Mouse (Mus musculus) thymus, postnatal 10 days (tissue): ENCODE measurements around the gene Gnl2.

Experiments used
- DNase-seq, 2 experiments: peaks; one replicate each; pipeline ENCODE4 v3.0.0; 2021; ENCODE audit warnings: low spot score in 2 of 2

Gene Gnl2

DNA sequence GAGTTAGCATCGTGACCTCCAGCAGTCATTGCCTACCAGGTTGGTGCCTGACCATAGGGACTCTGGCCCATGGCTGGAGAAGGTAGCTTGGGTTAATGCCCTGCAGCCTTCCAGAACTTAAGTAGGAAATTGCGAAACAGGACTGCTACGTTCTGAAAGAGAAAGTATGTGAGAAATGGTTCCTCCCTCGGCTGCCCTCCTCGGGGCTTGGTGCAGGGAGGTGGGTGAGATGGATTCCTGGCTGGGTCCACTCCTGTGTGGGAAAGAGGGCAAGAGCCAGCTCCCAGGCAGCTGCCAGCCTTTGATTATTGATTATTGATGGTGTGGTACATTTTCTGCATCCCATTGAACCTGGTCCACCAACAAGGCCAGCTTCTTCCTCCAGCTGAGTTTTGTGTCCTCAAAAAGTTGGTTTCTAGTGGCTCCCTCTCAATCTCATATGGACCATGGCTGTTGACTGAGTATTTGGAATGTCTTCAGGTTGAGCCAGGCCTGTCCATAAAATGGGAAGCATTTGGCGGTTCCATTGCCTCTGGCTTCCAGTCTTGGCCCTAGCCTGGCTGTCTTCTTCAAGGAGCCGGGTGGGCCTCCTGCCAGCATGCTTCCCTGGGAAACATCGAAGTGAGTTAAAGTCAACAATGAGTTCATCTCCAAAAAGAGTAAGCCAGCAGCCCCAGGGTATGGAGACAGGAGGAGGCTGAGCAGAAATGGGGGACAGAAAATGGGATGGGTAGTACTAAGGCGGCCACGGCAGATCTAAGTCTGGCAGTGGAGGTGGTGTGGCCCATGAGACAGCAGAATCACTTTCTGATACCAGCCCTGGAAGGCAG, at the start of gene Gnl2:
Gnl2 (plus strand) TSS at position 780 of the 830 bp plus-strand sequence.
- DNase-seq = no peak

DNA sequence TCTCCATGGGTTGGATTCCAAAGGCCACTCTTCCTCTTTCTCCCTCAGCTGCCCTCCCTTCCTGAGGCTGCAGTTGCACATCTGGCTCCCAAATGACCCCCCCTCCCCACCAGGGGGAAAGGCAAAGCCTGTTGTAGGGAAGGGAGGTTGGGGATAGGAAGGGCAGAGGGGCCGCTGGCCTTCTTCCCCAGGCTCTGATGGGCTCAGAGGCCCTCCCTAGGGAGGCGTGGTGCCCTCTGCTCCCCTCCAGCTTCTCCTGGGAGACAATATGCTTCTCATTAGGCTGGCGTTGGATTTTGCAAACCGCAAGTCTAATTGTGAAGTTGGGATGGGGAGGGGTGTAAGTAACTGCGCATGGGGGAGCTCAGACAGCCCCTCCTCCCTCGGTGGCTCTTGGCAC, 47.7 kb upstream of the Gnl2 start:
- DNase-seq = no peak

DNA sequence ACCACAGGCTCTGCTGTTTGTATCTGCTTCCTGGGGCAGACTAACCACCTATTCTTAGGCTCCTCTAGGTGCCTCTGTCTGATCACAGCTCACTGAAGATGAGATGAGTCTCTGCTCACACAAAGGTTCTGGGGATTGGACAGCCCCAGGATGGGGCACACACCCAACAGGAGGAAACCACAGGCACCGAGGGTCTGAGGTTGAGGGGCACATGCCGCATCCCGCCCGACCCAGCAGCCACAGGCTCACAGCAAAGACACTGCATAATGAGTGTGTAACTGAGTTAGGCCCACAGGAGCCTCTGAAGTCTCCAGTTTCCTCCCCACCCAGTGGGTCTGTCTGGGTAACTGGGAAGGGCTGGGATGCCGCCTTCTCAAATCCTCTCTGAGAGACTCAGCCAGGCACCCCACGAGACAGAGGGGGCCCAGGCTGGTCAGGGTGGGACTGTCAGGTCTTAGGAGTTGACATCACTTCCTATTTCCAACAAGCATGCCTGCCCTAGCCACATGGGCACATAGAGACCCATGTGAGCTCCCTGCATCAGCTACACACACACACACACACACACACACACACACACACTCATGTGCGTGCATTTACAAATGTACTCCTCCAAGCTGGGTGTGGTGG, 47.1 kb upstream of the Gnl2 start:
- DNase-seq = no peak

DNA sequence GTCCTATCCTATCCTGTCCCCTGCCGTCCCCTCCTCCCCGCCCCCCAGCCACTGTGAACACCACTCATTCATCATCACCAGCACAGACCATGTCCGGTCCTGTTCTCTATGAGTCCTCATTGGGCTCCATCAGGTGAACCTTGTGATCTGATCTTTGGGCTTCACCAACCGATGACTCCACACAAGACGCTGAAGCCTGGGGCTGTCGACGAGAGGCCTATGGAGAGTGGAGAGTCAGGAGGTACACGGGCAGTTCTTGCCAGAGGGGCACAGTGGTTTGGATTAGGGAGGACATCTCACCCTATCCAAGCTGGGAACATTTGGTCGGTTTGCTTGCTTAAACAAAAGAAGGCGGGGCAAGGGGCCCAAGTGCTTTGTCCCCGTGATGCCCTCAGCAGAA, 46.2 kb upstream of the Gnl2 start:
- no peak for DNase-seq

DNA sequence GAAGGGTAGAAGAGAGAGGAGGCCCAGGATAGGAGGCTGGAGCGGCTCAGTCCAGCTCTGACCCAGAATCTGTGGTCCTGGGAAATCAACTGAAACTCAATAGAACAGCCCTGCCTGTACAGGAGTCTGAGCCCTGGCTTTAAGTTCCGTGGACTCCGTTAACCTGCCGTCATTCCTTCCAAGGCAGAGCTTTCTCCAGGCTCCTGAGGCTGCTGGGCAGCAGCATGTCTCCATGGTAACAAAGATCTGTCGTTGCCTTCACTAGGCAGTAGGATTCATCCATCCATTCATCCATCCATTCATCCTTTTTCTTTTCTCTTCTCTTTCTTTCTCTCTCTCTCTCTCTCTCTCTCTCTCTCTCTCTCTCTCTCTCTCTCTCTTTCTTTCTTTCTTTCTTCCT, 45.7 kb upstream of the Gnl2 start:
- no peak for DNase-seq

DNA sequence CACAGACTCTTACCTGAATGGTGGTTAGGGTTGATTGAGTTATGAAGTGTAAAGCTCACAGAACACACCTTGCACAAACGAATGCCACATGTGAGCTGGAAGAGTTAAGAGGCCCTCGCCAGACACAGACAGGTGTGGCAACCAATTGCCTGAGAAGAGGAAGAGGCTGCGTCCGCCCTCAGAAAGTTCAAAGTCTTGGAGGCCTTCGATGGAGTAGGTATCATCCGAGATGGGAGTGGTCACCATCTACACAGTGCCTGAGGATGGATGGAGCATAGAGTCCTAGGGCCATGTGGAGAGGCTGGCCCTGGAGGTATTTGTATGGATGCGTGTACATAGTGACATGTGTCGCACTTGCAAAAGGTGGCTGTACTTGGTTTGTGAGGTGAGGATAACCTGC, 45.3 kb upstream of the Gnl2 start:
- DNase-seq = no peak

DNA sequence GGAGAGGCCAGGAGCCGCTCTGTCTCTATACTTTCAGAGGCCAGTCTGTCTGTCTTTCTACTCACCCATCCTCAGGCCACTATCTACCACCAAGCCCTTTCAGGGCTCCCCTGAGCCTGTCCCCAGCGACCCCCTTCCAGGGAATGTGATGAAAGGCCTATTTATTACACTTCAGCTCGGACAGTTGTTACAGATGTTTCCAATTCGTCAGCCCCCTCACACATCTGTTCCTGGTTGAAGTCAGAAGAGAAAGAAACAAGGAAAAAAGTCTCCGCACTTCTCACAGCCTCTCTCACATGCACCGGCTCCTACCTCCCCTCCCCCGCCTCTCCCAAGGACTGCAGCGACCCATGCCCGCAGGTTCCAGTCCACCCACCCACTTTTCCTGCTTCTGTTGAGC, 44.1 kb upstream of the Gnl2 start:
- no peak for DNase-seq

DNA sequence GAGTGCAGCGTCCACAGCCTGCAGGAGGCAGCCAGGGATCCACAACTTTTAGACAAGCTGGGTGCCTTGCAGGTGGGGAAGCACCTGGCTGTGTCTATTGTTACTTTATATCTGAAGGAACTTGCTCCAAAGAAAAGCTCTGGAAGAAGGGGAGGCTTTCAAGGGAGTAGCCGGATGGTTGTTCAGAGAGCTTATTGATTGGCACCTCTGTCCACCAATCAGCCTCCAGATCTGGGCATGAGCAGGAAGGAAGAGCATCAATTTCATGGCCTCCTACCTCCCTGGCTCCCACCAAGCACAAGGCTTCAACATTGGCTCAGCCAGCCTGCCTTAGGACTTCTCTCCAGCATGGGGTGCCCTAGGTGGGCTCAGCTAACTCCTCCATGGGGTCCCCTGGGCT, 43.1 kb upstream of the Gnl2 start:
- DNase-seq = no peak

DNA sequence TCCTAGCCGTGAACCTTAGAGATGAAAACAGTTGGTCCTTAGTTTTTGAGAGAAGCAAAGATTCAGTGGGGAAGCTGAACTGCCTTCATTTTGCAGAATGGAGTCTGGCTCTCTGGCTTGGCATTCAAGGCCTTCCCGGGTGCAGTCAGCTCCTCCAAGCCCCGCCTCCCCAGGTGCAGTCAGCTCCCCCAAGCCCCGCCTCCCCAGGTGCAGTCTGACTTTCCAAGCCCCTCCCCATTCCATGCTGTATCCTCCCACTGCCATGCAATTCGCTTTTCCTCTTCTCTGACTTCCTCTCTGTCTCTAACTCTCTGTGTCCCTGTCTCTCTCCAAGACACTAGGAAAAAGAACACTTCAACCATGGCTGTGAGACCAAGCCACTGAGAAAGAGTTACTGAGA, 38.2 kb upstream of the Gnl2 start:
- DNase-seq = no peak

DNA sequence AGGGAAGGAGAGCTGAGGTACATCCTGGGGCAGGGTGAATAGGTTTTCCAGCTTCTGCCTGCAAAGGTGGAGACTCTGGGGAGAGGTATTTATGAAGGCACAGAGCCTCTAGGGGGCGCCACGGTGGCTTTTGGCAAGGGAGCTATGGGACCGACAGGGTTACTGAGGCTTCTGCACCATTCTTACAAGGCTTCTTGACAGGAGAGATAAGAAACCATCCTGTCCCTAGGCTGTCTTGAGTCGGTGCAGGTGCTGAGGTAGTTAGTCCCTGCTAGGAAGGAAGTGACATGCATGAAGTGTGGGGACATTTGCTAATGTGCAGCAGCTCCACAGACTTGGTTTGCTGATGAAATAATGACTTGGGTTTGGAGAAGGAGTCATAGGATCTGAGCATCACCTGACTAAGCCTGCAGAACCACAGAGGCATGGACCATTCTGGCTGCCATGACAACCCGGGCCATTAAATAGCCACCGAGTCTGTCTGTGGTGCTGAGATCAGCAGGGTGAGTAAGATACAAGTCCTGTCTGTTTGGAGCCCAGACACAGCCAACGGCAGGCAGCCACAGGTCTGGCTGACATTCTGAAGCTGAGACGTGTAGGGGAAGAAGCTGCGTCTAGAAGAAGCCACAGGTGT, 32.4 kb upstream of the Gnl2 start:
- DNase-seq = peak in 1 of 2 experiments; percentile 51

DNA sequence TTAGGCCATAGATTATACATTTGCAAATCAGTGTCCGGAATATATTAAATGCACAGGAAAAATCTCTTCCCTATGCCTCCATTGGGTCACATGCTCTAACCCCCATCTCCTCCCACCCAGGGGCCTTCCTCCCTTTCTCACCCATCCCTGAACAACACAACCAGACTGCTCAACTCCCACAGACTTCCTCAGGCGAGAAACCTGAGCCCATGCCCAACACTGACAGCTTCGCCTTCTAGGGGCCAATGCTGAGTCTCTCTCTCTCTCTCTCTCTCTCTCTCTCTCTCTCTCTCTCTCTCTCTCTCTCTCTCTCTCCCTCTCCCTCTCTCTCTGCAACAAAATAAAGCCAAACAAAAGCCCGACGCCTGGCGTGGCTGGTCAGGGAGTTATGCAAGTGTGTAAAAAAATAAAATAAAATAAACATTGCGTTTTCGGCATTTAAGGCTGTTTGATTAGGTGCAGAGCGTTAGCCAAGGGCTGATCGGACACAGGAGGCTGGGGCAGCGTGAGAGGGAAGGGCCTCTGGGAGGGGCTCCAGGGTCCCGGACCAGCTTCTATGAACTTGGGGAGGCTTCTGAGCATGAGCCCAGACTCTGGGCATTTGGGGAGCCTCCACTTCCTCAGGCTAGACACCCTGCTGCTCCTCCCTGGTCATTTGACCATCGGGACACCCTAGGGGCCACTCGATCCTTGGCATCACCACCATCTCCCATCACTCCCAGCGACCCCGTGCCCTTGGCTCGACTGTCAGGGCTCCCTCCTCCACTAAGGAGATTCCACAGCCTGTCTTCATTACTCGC, 31.3 kb upstream of the Gnl2 start:
- no peak for DNase-seq

DNA sequence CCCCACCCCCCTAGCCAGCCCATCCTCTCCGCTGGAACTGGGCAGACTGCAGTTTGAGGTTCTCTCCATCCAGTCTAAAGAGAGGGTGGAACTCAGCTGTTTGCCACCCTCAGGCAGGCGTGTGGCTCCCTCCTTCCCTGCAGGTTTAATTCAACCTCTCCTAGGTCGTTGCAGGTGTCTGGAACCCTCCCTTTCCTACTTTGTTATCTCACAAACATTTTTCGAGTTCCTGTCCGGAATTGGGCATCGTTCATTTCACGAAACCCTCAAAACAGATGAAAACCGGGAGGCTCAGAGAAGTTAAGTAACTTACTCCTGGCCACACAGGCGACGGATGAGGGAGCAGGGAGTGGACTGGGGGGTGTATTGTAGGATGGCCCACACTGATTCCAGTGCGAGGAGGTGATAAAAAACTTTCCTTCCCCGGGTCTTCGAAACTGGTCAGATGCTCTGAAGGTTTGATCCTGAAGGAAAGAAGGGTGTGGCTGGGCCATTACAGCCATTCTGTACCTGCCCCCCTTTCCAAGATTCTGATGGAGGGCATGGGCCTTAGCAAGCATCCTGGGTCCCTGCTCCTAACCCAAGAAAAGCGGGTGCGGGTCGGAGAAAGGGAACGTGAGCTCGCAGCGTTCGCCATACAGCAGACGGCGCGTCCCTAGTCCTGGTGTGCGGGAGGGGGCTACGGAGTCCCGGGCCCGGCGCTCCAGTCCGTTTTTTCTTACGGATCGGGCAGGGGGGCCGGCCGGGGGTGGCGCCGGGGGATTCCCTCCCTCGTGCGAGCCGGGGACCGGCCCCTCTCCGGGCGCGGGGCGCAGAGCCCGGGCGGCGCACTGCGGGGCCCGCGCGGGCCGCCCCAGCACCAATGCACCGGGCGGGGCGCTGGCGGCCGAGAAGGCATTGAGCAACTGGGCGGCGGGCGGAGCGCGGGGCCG, 30.4 kb upstream of the Gnl2 start, which contains the start of gene Rspo1:
Rspo1 (plus strand) TSS at position 760 of the 932 bp plus-strand sequence.
- no peak for DNase-seq

DNA sequence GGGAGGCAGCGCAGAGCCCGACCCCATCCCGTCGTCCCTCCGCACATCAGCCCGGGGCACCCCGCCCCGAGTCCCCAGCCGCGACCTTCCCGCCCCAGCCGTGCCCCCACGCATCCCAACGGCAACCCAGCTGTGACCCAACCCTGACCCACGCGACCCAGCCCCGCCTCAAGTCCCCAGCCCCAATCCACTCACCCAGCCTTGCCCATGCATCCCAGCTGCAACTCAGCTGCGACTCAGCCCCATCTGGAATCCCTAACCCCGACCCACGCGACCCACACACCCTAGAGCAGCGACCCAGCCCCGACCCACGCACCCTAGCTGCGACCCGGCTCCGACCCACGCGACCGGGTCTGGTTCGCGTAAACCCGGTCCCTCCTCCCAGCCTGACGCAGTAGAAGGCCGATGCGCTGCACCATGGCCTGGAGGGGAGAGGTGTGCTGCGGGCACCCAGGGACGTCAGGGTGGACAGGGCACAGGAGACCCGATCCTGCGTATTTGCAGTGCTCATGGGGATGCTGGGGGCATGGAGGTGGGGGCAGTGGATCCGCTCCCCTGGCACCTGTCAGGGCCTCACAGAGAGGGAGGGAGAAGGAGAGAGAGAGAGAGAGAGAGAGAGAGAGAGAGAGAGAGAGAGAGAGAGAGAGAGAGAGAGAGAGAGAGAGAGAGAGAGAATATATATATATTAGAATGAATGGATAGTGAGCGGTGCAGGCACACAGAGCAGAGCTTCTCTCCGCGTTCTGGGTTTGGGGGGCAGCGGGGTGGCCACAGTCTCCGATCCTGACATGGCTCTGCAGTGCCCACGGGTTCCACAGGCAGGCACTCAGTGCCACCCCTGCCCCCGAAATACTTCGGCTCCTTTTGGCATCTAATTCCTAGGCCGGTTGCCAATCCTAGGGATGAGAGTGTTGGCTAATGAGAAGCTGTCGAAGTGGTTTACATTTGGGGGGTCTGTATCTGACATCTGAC, 29.4 kb upstream of the Gnl2 start:
- no peak for DNase-seq

DNA sequence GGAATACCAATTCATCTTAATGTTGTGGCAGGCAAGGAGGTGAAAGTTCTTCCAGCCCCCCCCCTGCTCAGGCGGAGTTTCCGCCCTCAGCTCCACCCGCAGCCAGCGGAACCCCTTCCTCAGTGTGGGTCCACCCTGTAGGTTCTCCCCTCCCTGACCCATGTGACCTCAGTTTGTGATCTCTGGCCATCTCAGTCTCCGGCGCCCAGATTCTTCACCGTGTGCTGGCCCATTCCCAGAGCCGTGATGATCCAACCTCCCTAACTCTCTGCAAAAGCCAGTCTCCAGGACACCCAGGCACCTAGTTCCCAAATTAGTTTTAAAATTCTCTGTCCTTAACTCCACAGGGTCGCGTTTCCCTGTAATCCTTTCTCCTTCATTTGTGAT, 28.7 kb upstream of the Gnl2 start:
- DNase-seq = no peak

DNA sequence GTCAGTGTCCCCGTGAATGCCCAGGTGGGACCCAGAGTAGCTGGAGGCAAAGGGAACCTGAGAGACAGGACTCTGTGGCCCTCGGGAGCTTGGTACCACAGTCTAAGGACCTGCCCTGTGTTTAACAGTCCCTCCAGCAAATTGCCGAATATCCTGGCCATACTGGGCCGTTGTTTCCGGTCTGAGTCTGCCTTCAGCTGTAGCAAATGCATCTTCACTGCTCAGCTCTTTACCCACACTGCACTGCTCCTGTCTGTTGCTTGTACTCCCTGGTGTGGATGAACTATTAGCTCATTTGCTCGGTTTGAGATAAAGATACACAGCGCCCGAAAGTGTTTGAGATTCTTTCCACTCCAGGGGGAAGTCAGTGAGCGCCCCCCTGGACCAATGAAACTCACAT, 28.0 kb upstream of the Gnl2 start:
- DNase-seq = no peak

DNA sequence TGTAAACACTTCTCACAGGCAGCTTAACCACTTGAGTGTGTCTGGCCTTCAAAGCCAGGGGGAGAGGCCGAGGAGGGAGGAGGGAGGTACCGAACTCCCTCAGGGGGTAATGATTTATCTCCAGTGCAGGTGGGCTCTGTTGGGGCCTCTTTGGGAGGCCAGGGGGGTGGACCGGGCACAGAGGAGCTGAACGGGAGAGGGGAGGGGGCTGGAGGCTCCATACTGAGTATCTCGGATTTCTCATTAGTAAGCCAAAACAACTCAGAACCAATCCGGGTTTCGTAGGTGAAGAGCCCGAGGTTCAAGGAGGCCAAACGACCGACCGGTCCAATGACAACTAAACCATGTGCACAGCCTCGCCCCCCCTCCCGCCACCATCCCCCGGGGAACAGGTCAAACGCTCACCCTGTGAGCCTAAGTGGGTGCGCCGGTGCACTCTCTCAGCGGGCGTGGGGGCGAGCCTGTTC, 26.6 kb upstream of the Gnl2 start:
- no peak for DNase-seq

DNA sequence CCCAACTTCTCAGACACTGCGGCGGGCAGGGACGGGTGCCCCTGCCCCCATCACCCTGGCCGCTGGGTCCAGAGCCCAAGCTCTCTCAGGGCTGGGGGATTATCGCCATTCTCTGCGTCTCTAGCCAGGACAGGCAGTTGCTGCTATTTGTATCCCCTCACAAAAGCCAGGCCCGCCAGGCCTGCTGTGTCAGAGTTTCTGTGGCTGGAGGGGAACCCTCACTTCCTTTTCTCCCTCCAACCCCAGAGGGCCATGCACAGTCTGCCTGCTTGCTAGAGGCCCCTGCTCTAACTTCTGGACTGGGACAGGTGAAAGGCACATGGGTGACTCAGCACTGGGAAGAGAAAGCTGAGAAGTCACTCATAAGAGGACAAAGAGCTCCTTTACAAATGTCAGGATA, 26.1 kb upstream of the Gnl2 start:
- no peak for DNase-seq

DNA sequence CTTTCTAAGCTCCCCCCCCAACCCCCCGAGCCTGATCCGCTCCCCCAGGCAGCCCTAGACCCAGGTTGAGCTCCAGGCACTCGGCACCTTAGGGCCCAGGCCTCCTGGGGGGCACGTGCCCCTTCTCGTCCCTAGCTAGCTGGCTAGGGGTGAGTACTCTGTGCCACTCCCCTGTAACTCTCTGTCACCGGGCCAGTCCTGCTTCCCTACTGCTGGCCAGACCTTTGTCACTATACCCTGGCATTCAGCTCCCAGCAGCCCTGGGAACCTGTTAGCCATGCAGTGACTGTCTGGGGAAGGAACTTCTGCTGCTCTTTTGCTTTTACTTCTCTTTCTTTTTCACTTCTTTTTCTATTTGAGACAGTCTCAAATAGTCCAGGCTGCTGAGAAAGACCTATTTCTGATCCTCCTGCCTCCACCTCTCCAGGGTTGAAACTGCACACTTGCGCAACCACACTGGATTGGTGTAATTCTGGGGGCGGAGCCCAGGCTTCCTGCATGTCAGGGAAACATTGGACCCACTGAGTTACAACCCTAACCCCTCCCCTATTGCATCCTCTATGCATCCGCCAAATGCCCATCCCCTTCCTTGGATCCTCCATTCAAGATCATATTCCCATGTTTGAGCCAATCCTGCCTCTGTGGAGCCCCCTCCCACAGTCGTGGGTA, 18.8 kb upstream of the Gnl2 start:
- DNase-seq = no peak

DNA sequence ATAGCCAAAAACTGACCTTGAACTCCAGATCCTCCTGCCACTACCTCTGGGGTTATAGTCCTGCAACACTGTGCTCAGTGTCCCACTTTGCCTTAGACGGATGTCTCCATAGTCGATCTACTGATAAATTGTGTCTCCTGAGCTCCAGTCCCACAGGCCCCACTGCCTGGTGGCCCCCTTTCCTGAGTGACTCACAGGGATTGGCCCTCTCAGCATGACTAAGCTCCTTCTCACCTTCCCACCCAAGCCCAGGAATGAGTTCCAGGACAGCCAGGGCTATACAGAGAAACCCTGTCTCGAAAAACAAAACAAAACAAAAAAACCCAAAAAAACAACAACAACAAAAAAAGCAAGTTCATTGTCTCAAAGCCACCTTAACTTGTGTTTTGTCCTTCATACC, 16.8 kb upstream of the Gnl2 start:
- no peak for DNase-seq
